Comparison of ENCODE assay signal across 17 mouse cellular contexts in the genomic region with DNA sequence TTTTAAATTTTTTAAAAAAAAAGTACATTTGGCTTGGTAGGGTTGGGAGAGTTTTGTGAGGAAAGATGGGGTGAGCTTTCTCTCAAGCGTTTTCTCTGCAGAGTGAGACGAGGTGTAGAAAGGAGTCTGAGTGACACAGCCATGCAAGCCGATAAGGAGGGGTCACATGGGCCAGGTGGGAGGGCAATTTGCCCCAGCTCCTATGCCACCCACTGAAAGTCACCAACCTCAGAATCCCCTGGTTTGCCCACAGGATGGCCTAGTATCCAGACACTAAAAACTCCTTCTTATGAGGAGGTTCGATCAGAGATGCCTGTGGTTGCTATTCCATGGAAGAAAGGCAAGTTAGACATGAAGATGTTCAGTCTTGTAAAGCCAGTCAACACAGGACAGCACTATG.
DNase-seq lines count a peak whose midpoint lies in the region; ATAC-seq and TF ChIP-seq lines count a peak whose summit lies in the region.
"Had no signal": no experiment of that assay in that cellular context is flagged by ENCODE, and none has a peak within 500 bp of the region (broad histone marks: within the 10 kb centered on the region; RNA-seq: fewer than 3 reads in every experiment).

No protein-coding gene starts in this region.

- no peak for ATAC-seq in forebrain, embryonic 12.5 days (ENCODE audit: low FRiP score)
- ATAC-seq in forebrain, embryonic 15.5 days (replicated peaks) = no peak
- ATAC-seq in heart, embryonic 15.5 days (replicated peaks; ENCODE audit: insufficient number of reproducible peaks, insufficient read depth, low FRiP score, low read depth) = no peak
- ATAC-seq in heart, postnatal 0 days (ENCODE audit: insufficient read depth, low read depth) = no peak

- no peak overlapping the region for H3K9ac ChIP-seq in forebrain, embryonic 12.5 days
- no peak overlapping the region for H3K9ac ChIP-seq in forebrain, embryonic 15.5 days (replicated peaks)
- no peak overlapping the region for H3K9ac ChIP-seq in heart, embryonic 15.5 days
- no peak overlapping the region for H3K9ac ChIP-seq in heart, postnatal 0 days (replicated peaks; ENCODE audit: low read depth, low read length)
- H3K9ac ChIP-seq: hindbrain, embryonic 15.5 days; limb, embryonic 12.5 days had no signal

- H3K27ac ChIP-seq in forebrain, embryonic 12.5 days = peak overlapping the region; percentile 14; the same call in 1 of the 2 replicates
- H3K27ac ChIP-seq in forebrain, embryonic 15.5 days (replicated peaks) = no peak overlapping the region
- peak overlapping the region; percentile 70 for H3K27ac ChIP-seq in heart, embryonic 15.5 days
- H3K27ac ChIP-seq in embryonic facial prominence, embryonic 10.5 days (replicated peaks) = peak overlapping the region; percentile 78
- H3K27ac ChIP-seq in heart, postnatal 0 days (ENCODE audit: low read depth) = peak overlapping the region; percentile 58
- H3K27ac ChIP-seq: hindbrain, embryonic 15.5 days; limb, embryonic 12.5 days; macrophage had no signal

- no peaks in the 10 kb centered on the region for H3K36me3 ChIP-seq in forebrain, embryonic 12.5 days (replicated peaks)
- no peaks in the 10 kb centered on the region for H3K36me3 ChIP-seq in forebrain, embryonic 15.5 days
- no peaks in the 10 kb centered on the region for H3K36me3 ChIP-seq in heart, embryonic 15.5 days
- no peaks in the 10 kb centered on the region for H3K36me3 ChIP-seq in embryonic facial prominence, embryonic 10.5 days (replicated peaks)
- H3K36me3 ChIP-seq in heart, postnatal 0 days (replicated peaks; ENCODE audit: control insufficient read depth, insufficient read depth, low read length) = no peaks in the 10 kb centered on the region
- H3K36me3 ChIP-seq: hindbrain, embryonic 15.5 days; limb, embryonic 12.5 days had no signal

- TF ChIP-seq EP300 in heart, postnatal 0 days (IDR thresholded peaks at IDR 0.05; ENCODE audit: low read depth) = no peak

- no peak for TF ChIP-seq CTCF in heart, postnatal 0 days (IDR thresholded peaks at IDR 0.05; ENCODE audit: low read depth)

- no peak overlapping the region for H3K4me3 ChIP-seq in forebrain, embryonic 12.5 days (replicated peaks)
- no peak overlapping the region for H3K4me3 ChIP-seq in forebrain, embryonic 15.5 days
- no peak overlapping the region for H3K4me3 ChIP-seq in heart, embryonic 15.5 days
- H3K4me3 ChIP-seq in embryonic facial prominence, embryonic 10.5 days = no peak overlapping the region
- no peak overlapping the region for H3K4me3 ChIP-seq in heart, postnatal 0 days (ENCODE audit: low read depth, low read length)
- H3K4me3 ChIP-seq: hindbrain, embryonic 15.5 days; limb, embryonic 12.5 days had no signal

- H3K4me1 ChIP-seq in forebrain, embryonic 12.5 days = peaks cover 19% of the 10 kb centered on the region
- H3K4me1 ChIP-seq in forebrain, embryonic 15.5 days = peaks cover 12% of the 10 kb centered on the region
- H3K4me1 ChIP-seq in heart, embryonic 15.5 days (replicated peaks) = peaks cover 26% of the 10 kb centered on the region
- H3K4me1 ChIP-seq in embryonic facial prominence, embryonic 10.5 days = peaks cover 42% of the 10 kb centered on the region
- no peaks in the 10 kb centered on the region for H3K4me1 ChIP-seq in heart, postnatal 0 days (ENCODE audit: control insufficient read depth, insufficient read depth)

- no peak overlapping the region for H3K4me2 ChIP-seq in forebrain, embryonic 12.5 days
- H3K4me2 ChIP-seq in forebrain, embryonic 15.5 days (replicated peaks) = no peak overlapping the region
- H3K4me2 ChIP-seq in heart, embryonic 15.5 days = no peak overlapping the region
- no peak overlapping the region for H3K4me2 ChIP-seq in heart, postnatal 0 days (ENCODE audit: low read depth, low read length)
- H3K4me2 ChIP-seq: hindbrain, embryonic 15.5 days; limb, embryonic 12.5 days had no signal

- H3K9me3 ChIP-seq in forebrain, embryonic 12.5 days = no peaks in the 10 kb centered on the region
- H3K9me3 ChIP-seq in forebrain, embryonic 15.5 days = no peaks in the 10 kb centered on the region
- no peaks in the 10 kb centered on the region for H3K9me3 ChIP-seq in heart, embryonic 15.5 days (replicated peaks)
- no peaks in the 10 kb centered on the region for H3K9me3 ChIP-seq in embryonic facial prominence, embryonic 10.5 days
- no peaks in the 10 kb centered on the region for H3K9me3 ChIP-seq in heart, postnatal 0 days (replicated peaks; ENCODE audit: control insufficient read depth, low read length)
- H3K9me3 ChIP-seq: hindbrain, embryonic 15.5 days; limb, embryonic 12.5 days had no signal

- WGBS in forebrain, embryonic 12.5 days = 86% methylated on average over 4 of the region's 4 CpGs
- 83% methylated on average over 4 of the region's 4 CpGs for WGBS in forebrain, embryonic 15.5 days
- WGBS in heart, embryonic 15.5 days = 45% methylated on average over 4 of the region's 4 CpGs
- 65% methylated on average over 4 of the region's 4 CpGs for WGBS in embryonic facial prominence, embryonic 10.5 days
- 48% methylated on average over 4 of the region's 4 CpGs for WGBS in heart, postnatal 0 days

- H3K27me3 ChIP-seq in forebrain, embryonic 12.5 days = peaks cover 5% of the 10 kb centered on the region; the same call in 1 of the 2 replicates
- H3K27me3 ChIP-seq in forebrain, embryonic 15.5 days = 0 out of 2 replicates have a peak, but pooled peaks cover 1% of the 10 kb centered on the region
- H3K27me3 ChIP-seq in heart, embryonic 15.5 days = no peaks in the 10 kb centered on the region
- H3K27me3 ChIP-seq in embryonic facial prominence, embryonic 10.5 days (replicated peaks; ENCODE audit: low read depth, poor library complexity, severe bottlenecking) = no peaks in the 10 kb centered on the region
- no peaks in the 10 kb centered on the region for H3K27me3 ChIP-seq in heart, postnatal 0 days (ENCODE audit: control insufficient read depth, insufficient read depth, low read length)
- H3K27me3 ChIP-seq: hindbrain, embryonic 15.5 days; Patski had no signal

- no peak for DNase-seq in heart, adult 18-20 months
- peak; percentile 9 for DNase-seq in embryonic facial prominence, embryonic 10.5 days (ENCODE audit: low spot score)
- DNase-seq in heart, postnatal 0 days (ENCODE audit: low spot score) = no peak
- DNase-seq in urinary bladder, adult 2 months (ENCODE audit: low spot score) = no peak
- no peak for DNase-seq in right cerebral cortex, adult 18-20 months
- DNase-seq: B cell, adult 2 months; cerebellum, postnatal 14 days; kidney, adult 9 months; midbrain, embryonic 14.5 days; right cerebral cortex, postnatal 14 days had no signal
